Mouse (Mus musculus) C2C12 (cell line): ENCODE measurements around the gene Trim8.

Source experiments
- CTCF ChIP-seq: IDR thresholded peaks from one replicate; pipeline ENCODE4 v1.5.1; 2011; ENCODE audit not compliant: control insufficient read depth, insufficient read depth, insufficient read length
- FOSL1 ChIP-seq: IDR thresholded peaks from one replicate; pipeline ENCODE4 v1.8.0; 2011; ENCODE audit warnings: mild to moderate bottlenecking, low read length; ENCODE audit not compliant: poor library complexity, insufficient read depth, severe bottlenecking
- MAX ChIP-seq: IDR thresholded peaks from one replicate; pipeline ENCODE4 v1.6.1; 2011; ENCODE audit warnings: mild to moderate bottlenecking, control low read depth
- USF1 ChIP-seq: IDR thresholded peaks from one replicate; pipeline ENCODE4 v1.6.1; 2011; ENCODE audit warnings: low read depth, mild to moderate bottlenecking, control low read depth, moderate library complexity

GRCm38 (mm10) chr19:46523131-46523479 lies 21.6 kb downstream of the Trim8 start:
- TF ChIP-seq CTCF (no peak), FOSL1 (no peak), USF1 (no peak), MAX (no peak)
